Mouse (Mus musculus): ENCODE data around the gene Gabpa. TPM values are rescaled to one million over a fixed set of nuclear protein-coding genes. Genes with fewer than 3 reads are reported as not detected.
A peak's percentile ranks its signal among the peaks of the same experiment; 100 is the strongest.

The Gabpa gene
- polyA plus RNA-seq, 1 experiment from 2014 or later = 36.9 TPM

DNA sequence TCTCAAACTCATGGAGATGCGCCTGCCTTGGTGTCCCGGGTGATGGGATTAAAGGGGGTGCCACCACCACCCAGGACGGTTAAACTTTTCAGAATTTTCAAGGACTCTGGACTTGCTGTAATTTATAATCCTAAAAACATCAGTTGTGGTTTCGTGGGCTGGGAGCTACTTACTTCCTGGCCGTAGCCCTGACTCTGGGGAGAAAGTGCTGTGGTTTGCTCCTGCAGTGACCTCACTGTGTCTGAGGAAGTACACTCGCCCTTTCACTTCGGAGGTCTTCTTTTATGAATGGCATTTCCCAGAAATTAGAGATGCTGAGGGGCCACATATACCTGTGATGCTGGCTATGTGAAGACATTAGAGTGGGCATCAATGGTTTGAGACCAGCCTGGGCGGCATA lies 20.2 kb upstream of the Gabpa start:
- Histone ChIP-seq H3K4me1 (no peaks in the 10 kb centered on the region), H3K4me2 (replicated peaks) (no peak overlapping the region), H3K27me3 (no peaks in the 10 kb centered on the region), H3K9ac (no peak overlapping the region), H3K36me3 (peaks cover 21% of the 10 kb centered on the region), H3K27ac (no peak overlapping the region), H3K4me3 (no peak overlapping the region), H3K9me3 (replicated peaks) (no peaks in the 10 kb centered on the region)
- ATAC-seq (ENCODE audit: low FRiP score) = no peak
- WGBS = 91% methylated on average over 8 of the region's 8 CpGs

DNA sequence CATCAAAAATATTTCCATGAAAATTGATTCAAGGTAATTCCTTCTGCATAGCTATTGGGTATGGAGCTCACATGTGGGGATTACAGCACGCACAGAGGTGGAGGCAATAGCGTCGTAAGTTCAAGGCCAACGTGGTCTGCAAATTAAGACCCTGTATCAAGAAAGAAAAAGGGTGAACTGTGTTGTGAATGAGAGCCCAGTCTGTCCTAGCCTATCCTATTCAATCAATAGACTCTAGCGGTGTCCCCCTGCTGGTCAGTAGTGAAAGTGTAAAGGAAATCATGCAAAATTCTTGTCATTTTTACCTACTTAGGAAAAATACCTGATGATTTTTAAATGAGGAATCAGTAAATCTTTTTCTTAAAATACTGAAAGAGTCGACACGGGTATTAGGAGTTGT lies 17.3 kb upstream of the Gabpa start:
- peaks cover 25% of the 10 kb centered on the region for H3K36me3 ChIP-seq

DNA sequence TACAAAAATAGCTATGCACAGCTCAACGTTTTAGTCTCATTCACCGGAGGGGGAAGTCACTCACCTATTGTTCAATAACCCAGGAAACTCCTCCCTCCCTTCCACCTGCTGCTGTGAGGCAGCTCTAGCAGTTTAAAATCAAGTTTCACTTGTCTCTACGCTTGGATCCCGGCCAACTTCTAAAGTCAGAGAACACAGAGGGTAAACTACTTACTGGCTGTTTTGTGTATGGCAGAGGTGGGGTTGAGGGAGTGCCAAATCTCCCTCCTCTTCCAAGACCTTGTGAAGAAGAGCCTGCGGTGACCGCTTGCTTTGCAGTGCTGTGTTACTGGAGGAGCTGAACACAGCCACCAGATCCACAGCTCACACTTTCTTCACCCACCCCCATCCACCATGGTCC lies 9.7 kb upstream of the Gabpa start:
- Histone ChIP-seq H3K9me3 (replicated peaks) (no peaks in the 10 kb centered on the region), H3K27me3 (no peaks in the 10 kb centered on the region), H3K4me1 (no peaks in the 10 kb centered on the region), H3K27ac (no peak overlapping the region), H3K4me2 (replicated peaks) (no peak overlapping the region), H3K9ac (no peak overlapping the region), H3K4me3 (no peak overlapping the region), H3K36me3 (peaks cover 69% of the 10 kb centered on the region)
- 76% methylated on average over 6 of the region's 6 CpGs for WGBS
- ATAC-seq (ENCODE audit: low FRiP score) = 0 out of 2 replicates have a peak, but pooled peaks have one; percentile 29

More for the DNA sequence above, 17.3 kb upstream of the Gabpa start:
- Histone ChIP-seq H3K27ac (no peak overlapping the region), H3K4me2 (replicated peaks) (no peak overlapping the region), H3K27me3 (no peaks in the 10 kb centered on the region), H3K9me3 (replicated peaks) (no peaks in the 10 kb centered on the region), H3K4me3 (no peak overlapping the region), H3K9ac (no peak overlapping the region), H3K4me1 (no peaks in the 10 kb centered on the region)
- peak; percentile 77; the same call in 1 of the 2 replicates for ATAC-seq (ENCODE audit: low FRiP score)
- 41% methylated on average over 7 of the region's 7 CpGs for WGBS

DNA sequence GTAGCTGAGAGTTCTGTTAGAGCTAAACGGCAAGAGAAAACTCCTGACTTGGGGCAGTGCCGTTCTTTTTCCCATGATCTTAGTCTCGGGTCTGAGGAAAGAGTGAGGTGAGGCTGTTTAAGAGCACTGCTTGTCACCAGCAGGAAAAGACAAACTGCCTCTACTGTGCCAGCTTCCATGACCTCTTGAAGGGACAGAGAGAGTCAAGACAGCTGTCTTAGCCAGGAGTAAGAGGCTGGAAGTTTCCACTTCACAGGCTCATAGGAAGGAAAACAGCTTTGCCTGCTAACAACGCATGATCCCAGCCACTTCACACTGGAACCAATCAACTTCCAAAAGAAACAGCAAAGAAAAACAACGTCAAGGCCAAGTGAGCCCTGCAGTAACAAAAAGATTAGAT lies 3.0 kb upstream of the Gabpa start:
- Histone ChIP-seq H3K9me3 (replicated peaks) (no peaks in the 10 kb centered on the region), H3K4me2 (replicated peaks) (no peak overlapping the region), H3K27ac (no peak overlapping the region), H3K36me3 (peaks cover 53% of the 10 kb centered on the region), H3K27me3 (no peaks in the 10 kb centered on the region), H3K4me1 (peaks cover 14% of the 10 kb centered on the region), H3K4me3 (no peak overlapping the region), H3K9ac (no peak overlapping the region)
- 91% methylated on average over 5 of the region's 5 CpGs for WGBS
- ATAC-seq (ENCODE audit: low FRiP score) = no peak

DNA sequence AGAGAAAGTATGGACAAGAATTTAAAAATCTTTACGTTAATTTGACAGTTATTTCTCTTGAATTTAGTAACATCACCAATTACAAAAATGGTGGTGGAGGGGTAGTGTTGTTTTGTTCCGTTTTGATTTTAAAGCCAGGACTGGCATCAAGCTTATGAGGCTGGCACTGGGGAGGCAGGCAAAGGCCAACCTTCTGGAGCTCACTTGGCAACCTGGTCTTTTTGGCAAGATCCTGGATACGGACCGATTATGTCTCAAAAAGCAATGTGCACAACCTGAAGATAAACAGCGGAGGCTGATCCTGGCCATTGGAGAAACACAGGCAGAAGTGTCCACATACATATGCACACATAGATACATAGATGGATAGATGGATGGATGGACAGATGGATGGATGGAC lies 2.0 kb upstream of the Gabpa start:
- H3K27me3 ChIP-seq = no peaks in the 10 kb centered on the region
- no peak overlapping the region for H3K4me2 ChIP-seq (replicated peaks)
- no peak overlapping the region for H3K9ac ChIP-seq
- no peak for ATAC-seq (ENCODE audit: low FRiP score)
- H3K27ac ChIP-seq = no peak overlapping the region
- H3K9me3 ChIP-seq (replicated peaks) = no peaks in the 10 kb centered on the region
- H3K4me1 ChIP-seq = peaks cover 19% of the 10 kb centered on the region
- no peak overlapping the region for H3K4me3 ChIP-seq
- H3K36me3 ChIP-seq = peaks cover 43% of the 10 kb centered on the region
- WGBS = 94% methylated on average over 5 of the region's 5 CpGs

DNA sequence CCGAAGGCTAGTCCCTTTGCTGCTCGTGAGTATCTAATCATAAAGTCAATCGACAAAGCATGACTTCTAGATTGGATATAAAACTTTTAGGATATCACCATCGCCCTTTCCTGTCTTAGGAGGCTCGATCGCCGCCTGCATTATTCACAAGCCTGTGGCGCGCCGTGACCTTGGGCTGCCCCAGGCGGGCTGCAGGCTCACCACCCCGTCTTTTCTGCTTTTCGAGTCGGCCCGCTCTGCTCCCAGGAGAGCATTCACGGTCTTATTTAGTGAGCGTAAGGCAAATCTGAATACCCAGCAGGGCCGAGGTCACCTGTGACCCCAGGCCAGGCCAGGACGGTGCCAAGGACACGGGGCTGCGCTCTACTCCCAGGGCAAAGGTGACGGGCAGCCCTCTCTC lies 381 bp upstream of the Gabpa start:
- H3K27ac ChIP-seq = peak overlapping the region; percentile 99
- peaks cover 19% of the 10 kb centered on the region for H3K4me1 ChIP-seq
- 2% methylated on average over 22 of the region's 22 CpGs for WGBS
- H3K27me3 ChIP-seq = no peaks in the 10 kb centered on the region
- peak overlapping the region; percentile 81 for H3K4me2 ChIP-seq (replicated peaks)
- peaks cover 28% of the 10 kb centered on the region for H3K36me3 ChIP-seq
- no peaks in the 10 kb centered on the region for H3K9me3 ChIP-seq (replicated peaks)
- H3K4me3 ChIP-seq = peak overlapping the region; percentile 97
- no peak for ATAC-seq (ENCODE audit: low FRiP score)
- peak overlapping the region; percentile 98 for H3K9ac ChIP-seq

DNA sequence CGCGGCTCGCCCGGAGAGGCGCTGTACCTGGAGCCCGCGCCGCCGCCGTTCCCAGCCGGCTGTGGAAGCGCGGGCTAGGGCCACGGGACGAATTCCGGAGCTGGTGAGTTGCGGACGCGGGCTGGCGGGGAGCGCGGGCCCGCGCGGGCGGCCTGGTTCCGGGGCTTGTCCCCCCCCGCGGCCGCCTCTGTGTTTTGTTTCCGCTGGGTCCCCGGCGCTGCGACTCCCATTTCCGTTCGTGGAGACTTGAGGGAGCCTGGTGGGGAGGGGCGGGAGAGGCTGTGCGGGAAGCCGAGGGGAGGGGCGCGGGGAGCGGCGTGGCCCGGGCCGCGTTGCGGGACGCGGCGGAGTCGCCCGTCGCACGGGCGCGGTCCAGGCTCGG lies 707 bp downstream of the Gabpa start, which contains the start of gene Atp5j:
TSS of gene Atp5j (minus strand) at position 185 of the 382 bp plus-strand sequence.
- Histone ChIP-seq H3K4me1 (peaks cover 19% of the 10 kb centered on the region), H3K27me3 (no peaks in the 10 kb centered on the region), H3K36me3 (peaks cover 23% of the 10 kb centered on the region), H3K4me3 (peak within 1 kb of the TSS; percentile 97), H3K27ac (peak within 1 kb of the TSS; percentile 99), H3K9me3 (replicated peaks) (no peaks in the 10 kb centered on the region), H3K4me2 (replicated peaks) (peak within 1 kb of the TSS; percentile 81), H3K9ac (peak within 1 kb of the TSS; percentile 98)
- under 1% methylated on average over 28 of the region's 57 CpGs for WGBS
- ATAC-seq (ENCODE audit: low FRiP score) = peak; percentile 75

DNA sequence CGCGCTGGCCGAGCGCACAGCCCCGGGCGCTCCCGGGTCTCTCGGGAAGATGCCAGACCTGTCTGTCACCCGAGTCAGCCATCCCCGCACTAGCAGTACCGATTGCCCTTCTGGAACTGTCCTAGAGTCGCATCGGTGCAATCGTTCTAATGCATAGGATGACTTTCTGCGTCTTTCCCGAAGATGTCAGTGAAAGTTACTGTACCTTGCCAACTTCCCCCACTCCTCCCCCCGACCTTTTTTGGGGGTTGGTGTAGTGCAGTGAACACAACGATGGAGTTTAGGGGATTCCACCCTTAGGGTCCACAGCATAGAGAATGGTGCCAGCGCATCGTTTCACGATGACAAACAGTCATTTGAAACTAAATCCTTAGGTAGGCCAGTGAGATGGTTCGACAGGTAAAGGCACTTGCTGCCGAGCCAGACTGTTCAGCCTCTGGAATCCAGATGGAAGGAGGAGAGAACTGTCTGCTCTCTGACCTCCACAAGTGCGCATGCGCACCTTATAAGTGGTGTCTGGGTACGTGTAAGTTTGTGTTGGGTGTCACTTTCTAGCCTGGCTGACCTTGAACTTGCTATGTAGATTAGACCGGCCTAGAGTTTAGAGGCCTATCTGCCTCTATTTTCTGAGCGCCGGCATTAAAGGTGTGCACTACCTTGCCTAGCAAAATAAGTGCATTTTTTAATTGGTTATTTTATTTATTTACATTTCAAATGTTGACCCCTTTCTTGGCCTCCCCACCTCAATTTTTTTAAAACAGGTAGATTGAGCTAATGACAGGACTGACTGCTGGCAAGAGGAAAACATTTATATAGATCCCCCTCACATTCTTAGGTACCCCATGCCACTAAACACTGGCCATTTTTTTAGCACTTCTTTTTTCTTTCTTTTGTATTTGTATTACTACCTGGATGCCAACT lies 1.4 kb downstream of the Gabpa start:
- H3K36me3 ChIP-seq = peaks cover 20% of the 10 kb centered on the region
- no peaks in the 10 kb centered on the region for H3K27me3 ChIP-seq
- peak overlapping the region; percentile 99 for H3K27ac ChIP-seq
- peak overlapping the region; percentile 81 for H3K4me2 ChIP-seq (replicated peaks)
- H3K4me3 ChIP-seq = peak overlapping the region; percentile 97
- peak; percentile 15 for ATAC-seq (ENCODE audit: low FRiP score)
- 10% methylated on average over 29 of the region's 29 CpGs for WGBS
- H3K9me3 ChIP-seq (replicated peaks) = no peaks in the 10 kb centered on the region
- H3K4me1 ChIP-seq = peaks cover 19% of the 10 kb centered on the region
- peak overlapping the region; percentile 98 for H3K9ac ChIP-seq

DNA sequence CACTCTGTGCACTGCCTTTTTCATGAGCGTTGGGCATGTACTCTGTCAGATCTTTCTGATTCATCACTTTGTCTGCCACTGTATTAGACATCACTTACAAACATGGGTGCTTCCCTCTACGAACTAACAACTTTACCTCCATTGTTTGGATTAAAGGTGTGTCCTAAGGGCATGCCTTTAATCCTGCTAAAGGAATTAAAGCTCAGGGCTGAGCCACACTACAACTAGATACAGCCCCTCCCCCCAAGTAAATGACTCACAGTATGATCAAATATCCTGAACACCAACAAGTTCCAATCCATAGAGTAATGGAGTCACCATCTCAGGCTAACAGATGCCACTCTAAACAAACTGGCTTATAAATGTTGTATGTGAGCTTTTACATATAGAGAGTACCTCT lies 3.9 kb downstream of the Gabpa start:
- ATAC-seq (ENCODE audit: low FRiP score) = no peak
- Histone ChIP-seq H3K27me3 (no peaks in the 10 kb centered on the region), H3K4me2 (replicated peaks) (no peak overlapping the region), H3K27ac (no peak overlapping the region), H3K9ac (no peak overlapping the region), H3K4me3 (no peak overlapping the region), H3K4me1 (peaks cover 19% of the 10 kb centered on the region), H3K9me3 (replicated peaks) (no peaks in the 10 kb centered on the region), H3K36me3 (peaks cover 15% of the 10 kb centered on the region; the same call in 1 of the 2 replicates)
- 89% methylated on average over 2 of the region's 2 CpGs for WGBS

DNA sequence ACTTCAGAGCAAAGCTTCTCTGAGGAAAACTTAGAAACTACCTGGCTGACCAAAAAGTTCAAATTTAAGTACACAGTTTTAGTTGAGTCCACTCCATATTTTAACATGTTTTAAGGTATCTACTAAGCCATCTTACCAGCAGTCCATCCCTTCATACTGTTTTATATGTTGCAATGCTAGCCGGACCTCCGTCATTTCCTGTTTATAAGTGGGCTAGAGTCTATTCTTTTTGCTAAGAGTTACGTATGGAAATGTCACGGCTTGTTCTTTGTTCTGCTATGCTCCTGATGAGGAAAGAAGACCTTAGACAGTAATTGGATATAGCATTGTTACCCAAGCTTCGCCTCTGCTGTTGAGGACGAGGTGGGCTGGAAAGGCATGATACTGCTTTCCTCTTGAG lies 18.8 kb downstream of the Gabpa start:
- H3K4me3 ChIP-seq = no peak overlapping the region
- 97% methylated on average over 6 of the region's 6 CpGs for WGBS
- H3K9me3 ChIP-seq (replicated peaks) = no peaks in the 10 kb centered on the region
- ATAC-seq (ENCODE audit: low FRiP score) = no peak
- no peaks in the 10 kb centered on the region for H3K27me3 ChIP-seq
- H3K36me3 ChIP-seq = peaks cover 52% of the 10 kb centered on the region
- no peak overlapping the region for H3K4me2 ChIP-seq (replicated peaks)
- no peaks in the 10 kb centered on the region for H3K4me1 ChIP-seq
- no peak overlapping the region for H3K27ac ChIP-seq
- H3K9ac ChIP-seq = no peak overlapping the region

DNA sequence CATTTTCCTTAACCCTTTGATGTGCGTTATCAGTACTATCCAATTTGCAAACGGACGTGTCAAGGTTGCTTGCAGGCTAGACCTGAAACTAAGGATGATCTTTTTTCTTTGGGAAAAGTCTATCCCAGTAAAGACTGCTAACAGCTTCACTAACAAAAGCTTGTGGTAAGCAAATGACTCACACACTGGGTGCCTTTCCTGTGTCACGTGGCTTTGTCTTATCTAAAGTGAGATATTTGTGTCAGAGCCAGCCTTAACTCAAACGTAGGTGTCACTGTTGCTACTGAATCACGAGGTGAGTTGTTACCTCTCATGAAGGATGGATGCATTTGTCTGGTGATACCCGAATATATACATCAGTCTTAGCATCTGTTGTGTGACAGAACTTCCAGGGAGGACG lies 29.9 kb downstream of the Gabpa start:
- H3K4me2 ChIP-seq (replicated peaks) = no peak overlapping the region
- H3K4me1 ChIP-seq = no peaks in the 10 kb centered on the region
- whole genome bisulfite sequencing = 91% methylated on average over 8 of the region's 8 CpGs
- H3K27ac ChIP-seq = no peak overlapping the region
- no peaks in the 10 kb centered on the region for H3K27me3 ChIP-seq
- H3K9ac ChIP-seq = no peak overlapping the region
- peaks cover 30% of the 10 kb centered on the region for H3K36me3 ChIP-seq
- no peaks in the 10 kb centered on the region for H3K9me3 ChIP-seq (replicated peaks)
- no peak overlapping the region for H3K4me3 ChIP-seq
- no peak for ATAC-seq (ENCODE audit: low FRiP score)

DNA sequence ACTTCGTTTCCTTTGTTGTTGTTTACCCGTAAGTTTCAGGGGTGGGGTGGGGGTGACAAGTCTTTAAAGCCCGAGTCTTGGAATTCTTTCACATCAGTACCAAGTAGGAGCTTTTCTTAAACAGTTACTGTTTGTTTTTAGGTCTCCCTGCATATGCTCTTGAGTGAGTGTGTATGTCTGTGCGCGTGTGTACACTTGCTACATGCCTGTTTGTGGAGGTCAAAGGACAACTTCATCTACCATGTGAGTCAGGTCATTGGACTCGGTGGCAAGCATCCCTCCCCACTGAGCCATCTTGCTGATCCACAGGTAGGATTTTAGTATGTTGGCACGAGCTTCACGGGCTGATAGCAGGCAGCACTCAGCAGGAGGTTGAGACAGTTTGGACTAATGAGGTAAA lies 39.1 kb downstream of the Gabpa start:
- Histone ChIP-seq H3K4me1 (peaks cover 8% of the 10 kb centered on the region), H3K9ac (no peak overlapping the region), H3K36me3 (no peaks in the 10 kb centered on the region), H3K27ac (no peak overlapping the region), H3K27me3 (no peaks in the 10 kb centered on the region), H3K4me3 (no peak overlapping the region), H3K9me3 (replicated peaks) (no peaks in the 10 kb centered on the region), H3K4me2 (replicated peaks) (no peak overlapping the region)
- no peak for ATAC-seq (ENCODE audit: low FRiP score)
- 83% methylated on average over 8 of the region's 8 CpGs for WGBS

All from hindbrain, embryonic 12.5 days (tissue).